Mouse (Mus musculus) thymus, adult 2 months (tissue): ENCODE results near the gene Foxj1.

Source experiments
- CTCF ChIP-seq: fragments of 200-500 bp; IDR thresholded peaks from 2 replicates; pipeline ENCODE4 v1.5.1; 2012; ENCODE audit warnings: mild to moderate bottlenecking, control low read depth, low read length, moderate library complexity, borderline replicate concordance; ENCODE audit not compliant: control insufficient read depth, poor library complexity, insufficient read depth; ENCODE audit errors: extremely low read depth
- POLR2A ChIP-seq: fragments of 200-500 bp; IDR thresholded peaks from 2 replicates; pipeline ENCODE4 v1.6.1; 2012; ENCODE audit warnings: mild to moderate bottlenecking, low read length, control low read depth, moderate library complexity; ENCODE audit not compliant: control insufficient read depth, poor library complexity, insufficient read depth; ENCODE audit errors: extremely low read depth

DNA sequence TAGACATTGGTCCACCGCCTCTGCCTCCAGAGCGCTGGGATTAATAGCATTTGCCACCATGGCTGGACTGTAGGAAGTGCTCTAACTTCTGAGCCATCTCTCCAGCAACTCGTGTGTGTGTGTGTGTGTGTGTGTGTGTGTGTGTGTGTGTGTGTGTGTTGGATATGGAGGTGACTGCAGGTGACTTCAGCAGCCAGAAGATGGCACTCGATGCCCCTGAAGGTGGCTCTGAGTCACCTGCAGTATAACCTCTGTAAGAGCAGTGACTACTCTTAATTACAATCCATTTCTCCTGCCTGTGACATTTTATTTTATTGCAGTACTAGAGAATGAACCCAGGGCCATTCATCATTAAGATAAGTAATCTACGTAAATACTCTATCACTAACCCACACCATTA, 16.1 kb upstream of the Foxj1 start:
- TF ChIP-seq CTCF, result no peak
- TF ChIP-seq POLR2A, result no peak
